Mouse (Mus musculus): ENCODE data around the gene Dock7.

Dock7 gene

DNA sequence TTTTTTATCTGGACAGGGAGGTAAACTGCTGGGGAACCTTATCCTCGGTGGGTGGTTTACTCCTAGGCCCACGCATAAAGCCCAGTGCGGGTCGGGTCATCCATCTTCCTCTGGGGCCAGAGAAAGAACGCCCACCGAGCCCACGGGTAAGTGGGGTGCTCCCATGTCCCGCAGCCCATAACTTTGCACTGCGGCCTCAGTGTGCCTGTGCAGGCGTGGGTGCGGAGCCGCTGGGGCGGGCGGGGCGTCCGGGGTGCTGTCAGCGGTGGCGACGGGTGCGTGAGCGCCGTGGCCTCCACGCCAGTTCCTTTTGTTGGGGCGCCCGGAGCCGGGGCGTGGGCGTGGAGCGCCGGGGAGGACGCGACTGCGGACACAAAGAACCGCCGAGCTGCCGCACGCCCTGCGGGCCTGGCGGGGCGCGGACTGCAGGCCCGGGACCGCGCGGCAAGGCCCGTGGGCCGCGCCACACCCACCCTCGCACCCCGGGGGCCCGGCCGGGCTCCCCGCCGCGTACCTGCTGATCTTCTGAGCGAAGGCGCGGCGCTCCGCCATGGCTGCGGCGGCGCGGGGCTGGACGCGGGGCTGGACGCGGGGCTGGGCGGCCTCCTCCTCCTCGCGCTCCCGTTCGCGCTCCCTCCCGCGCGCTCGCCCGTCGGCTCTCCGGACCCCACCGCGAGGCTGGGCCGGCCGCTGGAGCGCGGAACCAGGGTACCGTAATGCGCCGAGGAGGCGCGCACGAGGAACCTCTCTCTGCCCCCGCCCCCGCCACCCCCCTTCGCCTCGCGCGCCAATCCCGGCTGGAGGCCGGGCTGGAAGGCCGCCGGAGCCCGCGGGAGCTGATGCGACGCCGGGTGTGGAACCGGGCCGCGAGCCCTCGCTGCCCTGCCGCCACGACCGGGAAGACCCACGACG is at the start of gene Dock7:
TSS of gene Dock7 (minus strand) at position 705 of the 912 bp plus-strand sequence.
- peak; percentile 83 to 88 for DNase-seq (ENCODE audit: low spot score in 2 of 2)

- DNase-seq (ENCODE audit: low spot score in 2 of 2) = no peak
Observed at GRCm38 (mm10) chr4:99168869-99169268, 48.2 kb upstream of the Dock7 start.

DNA sequence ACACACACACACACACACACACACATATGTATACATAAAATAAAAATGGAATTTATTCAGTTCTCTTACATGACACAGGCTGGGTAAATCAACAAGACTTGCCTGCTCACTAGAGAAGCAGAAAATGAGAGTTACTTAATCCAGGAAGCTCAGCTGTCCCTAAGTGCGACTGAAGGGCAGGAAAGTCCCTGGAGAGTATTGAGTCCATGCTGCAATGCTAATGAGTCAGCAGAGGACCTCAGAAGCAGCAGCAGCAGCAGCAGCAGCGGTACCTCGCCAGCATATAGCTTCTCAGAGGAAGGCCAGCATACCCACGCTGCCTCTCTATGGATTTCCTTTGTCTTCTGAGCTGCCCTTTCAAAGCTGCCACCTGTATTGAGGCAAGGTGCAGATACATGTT is 42.8 kb upstream of the Dock7 start:
- DNase-seq (ENCODE audit: low spot score in 2 of 2) = no peak

DNA sequence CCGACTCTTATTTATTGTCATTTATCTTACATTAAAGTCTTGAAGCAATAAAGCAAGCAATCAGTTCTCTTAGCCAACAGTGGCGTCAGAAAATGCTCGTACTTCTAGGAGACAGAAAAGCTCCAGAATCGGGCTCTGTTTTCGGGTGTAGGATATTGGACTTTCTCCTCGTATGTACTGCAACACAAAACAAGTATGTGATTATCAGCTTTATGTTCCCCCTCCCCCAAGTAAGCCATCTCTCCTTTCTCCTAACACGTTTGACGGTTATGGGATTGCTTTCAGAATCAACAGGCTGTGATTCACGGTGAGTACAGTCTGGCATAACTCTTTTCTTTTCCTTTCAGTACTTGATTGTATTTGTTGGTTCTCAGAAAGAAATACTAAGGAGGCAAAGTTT is 42.3 kb upstream of the Dock7 start:
- no peak for DNase-seq (ENCODE audit: low spot score in 2 of 2)

GRCm38 (mm10) chr4:99161457-99161971 is 40.8 kb upstream of the Dock7 start:
- DNase-seq (ENCODE audit: low spot score in 2 of 2) = no peak

DNA sequence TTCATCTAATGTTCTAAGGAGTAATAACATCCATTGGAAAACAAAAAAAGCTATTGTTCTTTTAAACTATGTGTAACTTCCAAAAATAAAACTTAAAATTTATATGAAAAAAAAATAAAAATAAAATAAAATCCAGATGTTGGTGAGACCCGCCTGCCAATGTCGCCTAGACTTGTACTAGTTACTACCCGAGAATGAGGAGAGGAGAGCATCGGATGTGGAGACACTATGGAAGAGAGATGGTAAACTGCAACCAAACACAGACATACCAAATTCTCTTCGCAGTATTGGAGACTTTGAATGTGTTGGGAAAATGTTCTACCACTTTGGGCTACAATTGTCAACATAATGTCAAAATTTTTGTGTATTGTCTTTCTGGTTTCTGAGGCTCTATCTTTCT is 40.2 kb upstream of the Dock7 start:
- DNase-seq (ENCODE audit: low spot score in 2 of 2) = no peak

GRCm38 (mm10) chr4:99160414-99160813 is 39.7 kb upstream of the Dock7 start:
- no peak for DNase-seq (ENCODE audit: low spot score in 2 of 2)

GRCm38 (mm10) chr4:99158495-99158894 is 37.8 kb upstream of the Dock7 start:
- DNase-seq (ENCODE audit: low spot score in 2 of 2) = no peak

GRCm38 (mm10) chr4:99156641-99157307 is 36.1 kb upstream of the Dock7 start:
- no peak for DNase-seq (ENCODE audit: low spot score in 2 of 2)

GRCm38 (mm10) chr4:99151885-99152558 is 31.3 kb upstream of the Dock7 start:
- DNase-seq (ENCODE audit: low spot score in 2 of 2) = no peak

DNA sequence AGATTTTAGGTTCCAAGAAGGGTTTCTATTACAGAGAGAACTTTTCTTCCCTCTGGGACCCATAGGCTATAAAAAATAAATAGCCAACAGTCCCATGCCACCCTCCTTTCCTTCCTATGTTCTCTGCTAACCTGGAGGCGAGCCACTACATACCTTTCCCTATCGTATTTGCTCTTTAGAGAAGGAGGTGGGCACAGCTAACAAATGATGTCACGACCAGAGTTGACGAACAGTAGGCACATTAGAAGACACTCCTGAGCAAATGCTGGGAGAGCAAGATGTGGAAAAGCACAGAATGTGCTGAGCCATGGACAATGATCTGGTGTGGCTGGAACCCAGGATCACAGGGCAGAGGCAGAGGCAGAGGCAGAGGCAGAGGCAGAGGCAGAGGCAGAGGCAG is 30.7 kb upstream of the Dock7 start:
- DNase-seq (ENCODE audit: low spot score in 2 of 2) = no peak

DNA sequence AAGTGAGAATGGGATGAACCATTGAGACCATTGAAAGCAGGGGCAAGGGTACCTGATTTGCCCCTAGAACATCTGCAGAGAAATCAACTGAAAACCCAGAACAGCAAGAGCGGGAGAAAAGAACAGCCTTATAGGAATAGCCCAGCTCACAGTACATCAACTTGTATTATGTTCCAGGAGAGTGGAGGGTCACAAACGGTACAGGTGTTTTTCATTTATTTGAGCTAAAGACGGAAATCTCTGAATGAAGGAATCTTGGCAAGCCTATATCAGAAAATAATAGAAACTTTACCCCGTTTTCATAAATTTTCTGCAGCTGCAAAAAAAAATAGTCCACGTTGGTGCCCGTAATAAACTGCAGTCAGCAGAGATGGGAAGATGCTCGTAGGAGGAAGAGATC is 22.6 kb upstream of the Dock7 start:
- no peak for DNase-seq (ENCODE audit: low spot score in 2 of 2)

GRCm38 (mm10) chr4:99141578-99141977 is 20.9 kb upstream of the Dock7 start:
- no peak for DNase-seq (ENCODE audit: low spot score in 2 of 2)

- no peak for DNase-seq (ENCODE audit: low spot score in 2 of 2)
Observed at GRCm38 (mm10) chr4:99141171-99141570, 20.5 kb upstream of the Dock7 start.

DNA sequence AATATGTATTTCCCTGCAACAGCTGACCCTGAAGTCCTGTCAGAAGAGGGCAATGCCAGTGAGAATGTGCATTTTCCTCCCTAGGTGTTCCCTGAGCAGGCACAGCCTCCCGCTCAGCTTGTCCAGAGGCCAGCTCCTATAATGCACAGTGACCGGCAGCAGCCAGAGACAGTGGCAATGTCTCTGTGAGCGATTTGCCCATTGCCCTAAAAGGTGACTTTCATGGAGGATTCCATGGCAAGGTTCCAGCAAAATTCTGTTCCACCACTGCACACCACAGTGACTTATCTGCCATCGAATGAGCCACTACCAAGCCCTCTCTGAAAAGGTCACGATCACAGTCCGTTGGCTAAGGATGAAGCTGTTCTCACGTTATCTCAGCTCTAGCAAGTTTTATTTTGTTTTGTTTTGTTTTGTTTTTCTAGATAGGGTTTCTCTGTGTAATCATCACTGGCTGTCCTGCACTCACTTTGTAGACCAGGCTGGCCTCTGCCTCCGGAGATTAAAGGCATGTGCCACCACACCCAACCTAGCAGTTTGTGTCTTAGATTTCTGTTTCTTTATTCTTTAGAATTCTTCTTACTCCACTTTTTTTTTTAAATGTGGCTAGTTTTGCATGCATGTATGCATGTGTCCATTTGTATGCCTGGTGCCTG is 17.4 kb upstream of the Dock7 start:
- DNase-seq (ENCODE audit: low spot score in 2 of 2) = no peak

- no peak for DNase-seq (ENCODE audit: low spot score in 2 of 2)
Observed at GRCm38 (mm10) chr4:99134522-99134921, 13.8 kb upstream of the Dock7 start.

GRCm38 (mm10) chr4:99133326-99133725 is 12.6 kb upstream of the Dock7 start:
- no peak for DNase-seq (ENCODE audit: low spot score in 2 of 2)

GRCm38 (mm10) chr4:99132686-99133085 is 12.0 kb upstream of the Dock7 start:
- DNase-seq (ENCODE audit: low spot score in 2 of 2) = no peak

- DNase-seq (ENCODE audit: low spot score in 2 of 2) = no peak
Observed at GRCm38 (mm10) chr4:99131227-99131653, 10.5 kb upstream of the Dock7 start.

DNA sequence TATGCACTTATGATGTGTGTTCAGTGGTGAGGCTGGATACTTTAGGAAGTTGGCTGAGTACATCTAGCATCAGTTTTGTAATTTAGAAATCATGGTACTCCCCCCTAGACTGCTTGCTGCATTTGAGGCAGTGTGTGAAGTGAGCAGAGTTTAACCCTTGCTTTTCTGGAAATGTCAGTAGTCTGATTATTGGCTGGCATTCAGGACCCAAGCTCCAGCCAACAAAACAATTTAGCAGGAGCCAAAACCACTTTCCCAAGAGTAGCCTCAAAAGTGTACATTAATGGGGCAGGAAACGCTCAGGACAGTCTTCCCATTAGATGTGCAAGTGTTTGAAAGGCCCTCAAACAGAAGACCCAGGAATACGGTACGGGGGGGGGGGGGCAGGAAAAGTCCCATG is 2.8 kb upstream of the Dock7 start:
- DNase-seq (ENCODE audit: low spot score in 2 of 2) = no peak

DNA sequence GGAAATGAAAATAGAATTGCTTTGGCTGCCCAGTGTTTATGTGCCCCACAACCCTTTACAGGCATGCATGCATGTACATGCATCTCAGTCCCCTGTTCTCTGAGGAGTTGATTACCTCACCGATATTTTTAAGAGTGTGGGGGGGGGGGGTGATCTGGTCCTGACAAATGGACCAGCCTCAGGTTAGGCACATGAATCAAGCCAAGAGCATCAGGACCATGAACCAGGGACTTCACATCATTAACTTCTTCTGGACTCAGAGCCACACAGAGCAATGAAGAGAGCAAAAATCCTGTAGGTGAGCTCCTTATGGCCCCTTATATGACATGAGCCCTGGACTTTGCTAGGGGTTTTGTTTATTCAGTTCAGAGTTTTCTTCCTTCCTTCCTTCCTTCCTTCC is 2.1 kb upstream of the Dock7 start:
- no peak for DNase-seq (ENCODE audit: low spot score in 2 of 2)

GRCm38 (mm10) chr4:99122047-99122446 is 1.3 kb upstream of the Dock7 start:
- no peak for DNase-seq (ENCODE audit: low spot score in 2 of 2)
